Mouse (Mus musculus): ENCODE measurements at regions not wholly inside any gene's neighbourhood (a gene's known extent, or its start where the extent isn't known, plus 50 kb on each side); places are given as distances from the start of the nearest gene placed in this dataset.
A peak's percentile ranks its signal among the peaks of the same experiment; 100 is the strongest.

DNA sequence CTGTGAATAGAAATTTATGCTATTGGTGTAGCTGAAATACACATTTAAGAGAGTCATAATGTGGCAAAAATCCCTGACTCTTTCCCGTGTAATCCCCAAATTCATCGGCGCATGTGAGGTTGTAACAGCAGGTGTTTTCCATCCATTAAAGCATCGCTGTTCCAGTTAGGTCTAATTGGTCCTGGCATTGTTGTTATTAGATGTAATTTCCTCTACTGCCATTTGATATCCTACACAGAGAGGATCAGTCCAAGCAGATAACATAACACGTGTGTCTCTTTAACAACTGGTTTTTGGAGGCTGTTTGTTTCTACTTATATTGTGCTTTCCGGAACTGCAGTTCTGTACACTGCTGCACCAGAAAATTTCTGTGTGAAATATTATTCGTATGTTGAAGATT lies 101.8 kb downstream of the Vgll3 start:
- DNase-seq: no peak

DNA sequence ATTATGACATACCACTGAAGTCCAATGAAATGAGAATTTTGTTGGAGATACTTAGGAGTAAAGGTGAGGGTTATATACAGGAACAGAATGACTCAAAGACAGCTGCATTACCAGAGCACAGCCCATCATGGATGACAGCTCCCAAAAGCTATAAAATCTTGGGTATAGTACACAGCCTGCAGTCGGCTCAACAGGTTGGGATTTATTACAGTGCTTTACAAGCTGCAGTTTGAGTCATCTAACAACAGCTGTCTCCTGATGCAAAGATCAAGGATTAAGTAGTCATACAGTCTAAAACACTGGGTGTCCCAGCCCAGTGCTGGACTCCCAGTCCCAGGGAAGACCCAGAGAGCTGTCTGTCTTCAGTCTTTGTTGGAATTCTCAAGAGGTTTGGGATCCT lies 110.9 kb downstream of the Vgll3 start:
- DNase-seq: no peak

DNA sequence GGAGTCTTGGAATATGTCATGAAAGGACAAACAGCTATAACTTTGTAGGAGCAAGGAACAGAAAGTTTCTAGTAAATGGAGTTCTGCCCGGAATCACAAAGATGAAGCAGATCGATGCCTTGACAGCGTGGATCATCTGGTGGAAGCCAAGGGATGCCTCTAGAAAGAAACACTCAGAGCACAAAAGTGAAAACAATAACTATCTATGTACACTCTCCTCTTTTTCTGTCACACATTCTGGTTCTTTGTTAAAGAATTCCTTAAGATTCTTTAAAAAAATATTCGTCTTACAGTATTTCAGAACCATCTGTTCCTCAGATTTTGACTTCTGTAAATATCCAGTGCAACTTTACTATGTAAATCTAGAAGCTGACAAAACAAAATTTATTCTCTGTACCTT lies 148.8 kb downstream of the Vgll3 start:
- DNase-seq: no peak

DNA sequence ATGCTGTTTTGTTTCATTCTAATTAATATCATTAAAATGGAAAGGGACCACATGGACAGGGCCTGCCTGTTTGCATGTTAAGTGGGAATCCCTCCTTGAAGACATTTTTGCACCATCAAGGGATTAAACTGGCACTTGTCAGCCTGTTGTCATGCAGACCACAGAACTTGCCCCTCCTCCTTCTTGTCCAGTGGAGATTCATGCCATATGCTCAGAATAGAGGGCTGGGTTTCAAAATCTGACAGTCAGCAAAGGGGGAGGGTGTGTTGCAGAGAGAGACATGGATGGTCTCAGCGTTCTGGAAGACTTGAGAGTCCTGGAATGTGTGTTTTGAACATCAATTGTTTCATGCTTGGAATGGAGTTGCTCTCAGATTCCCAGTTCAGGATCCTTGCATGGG lies 149.2 kb downstream of the Vgll3 start:
- no peak for DNase-seq

DNA sequence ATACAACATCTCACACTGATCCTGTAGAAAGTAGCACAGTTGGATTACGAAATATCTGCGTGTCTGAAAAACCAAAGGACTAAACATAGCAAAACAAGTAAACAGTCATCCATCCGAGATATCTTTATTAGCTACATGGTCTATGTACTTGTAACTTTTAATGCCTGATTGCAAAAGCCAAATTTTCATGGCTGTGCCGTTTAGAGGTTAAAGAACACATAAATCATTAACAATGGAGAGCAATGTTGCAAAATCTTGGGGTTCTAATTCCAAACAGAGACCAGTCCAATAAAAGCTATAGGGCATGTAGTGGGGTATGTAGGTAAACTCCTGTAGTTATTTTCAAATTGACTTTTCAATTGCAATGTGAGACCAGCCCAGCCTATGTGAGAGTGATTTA lies 162.0 kb downstream of the Vgll3 start:
- no peak for DNase-seq

DNA sequence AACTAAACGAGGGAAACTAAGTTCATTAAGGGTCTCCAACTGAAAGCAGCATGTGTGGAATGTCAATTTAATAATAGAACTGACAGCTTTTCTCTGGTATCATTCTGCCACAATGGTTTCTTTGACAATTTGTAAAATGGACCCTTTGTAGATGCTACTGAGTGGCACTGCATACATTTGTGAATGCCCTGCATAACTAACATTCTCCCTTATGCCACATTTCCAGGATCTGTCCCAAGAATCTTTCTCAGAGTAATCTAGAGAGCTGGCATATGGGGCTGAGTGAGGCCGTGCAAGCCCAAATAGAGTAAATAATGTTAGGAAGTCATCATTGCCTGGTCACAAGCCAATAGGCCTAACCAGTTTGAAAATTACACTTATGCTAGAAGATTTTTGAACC lies 172.1 kb downstream of the Vgll3 start:
- no peak for DNase-seq

DNA sequence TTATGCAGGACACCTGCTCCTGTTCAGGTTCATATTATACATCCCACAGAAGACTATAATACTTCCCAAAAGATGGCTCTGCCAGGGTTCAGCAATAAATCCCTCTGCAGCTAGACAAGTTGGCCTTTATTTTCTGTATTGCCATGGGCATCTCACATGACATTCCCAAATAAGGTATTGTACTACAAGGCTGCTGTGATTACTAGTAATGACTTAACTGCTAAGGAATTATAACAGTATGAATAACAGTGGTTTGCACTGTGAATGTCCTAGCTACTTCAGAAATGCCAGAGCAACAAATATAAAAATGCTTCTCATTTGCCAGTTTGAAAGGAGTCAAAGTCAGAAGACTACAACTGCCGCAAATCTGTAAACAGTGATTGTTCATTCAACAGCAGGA lies 184.3 kb downstream of the Vgll3 start:
- no peak for DNase-seq

DNA sequence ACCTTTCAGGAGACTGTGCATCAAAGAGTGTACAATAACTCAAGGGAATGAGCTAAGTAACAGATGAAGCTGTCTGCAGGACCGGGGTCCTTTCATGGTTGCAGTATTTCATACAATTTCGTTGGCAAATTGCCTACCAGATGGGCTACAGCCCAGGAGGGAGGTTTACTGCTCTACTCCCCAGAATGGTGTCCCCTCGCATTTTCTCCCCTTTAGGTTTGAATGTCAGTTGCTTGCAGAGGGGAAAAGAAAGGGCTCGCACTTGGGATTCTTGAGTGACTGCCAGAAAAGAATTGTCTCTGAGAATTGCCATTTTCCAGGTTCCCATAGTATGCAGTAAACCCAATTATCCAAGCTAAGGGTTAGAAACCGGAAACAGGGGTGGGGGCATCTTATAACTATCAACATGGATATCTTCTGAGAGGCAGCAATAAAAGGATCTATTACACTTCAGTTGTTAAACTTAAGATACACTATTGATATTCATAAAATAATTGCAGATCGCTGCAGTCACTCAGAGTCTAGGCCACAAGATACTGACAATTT lies 185.7 kb downstream of the Vgll3 start:
- DNase-seq: no peak

DNA sequence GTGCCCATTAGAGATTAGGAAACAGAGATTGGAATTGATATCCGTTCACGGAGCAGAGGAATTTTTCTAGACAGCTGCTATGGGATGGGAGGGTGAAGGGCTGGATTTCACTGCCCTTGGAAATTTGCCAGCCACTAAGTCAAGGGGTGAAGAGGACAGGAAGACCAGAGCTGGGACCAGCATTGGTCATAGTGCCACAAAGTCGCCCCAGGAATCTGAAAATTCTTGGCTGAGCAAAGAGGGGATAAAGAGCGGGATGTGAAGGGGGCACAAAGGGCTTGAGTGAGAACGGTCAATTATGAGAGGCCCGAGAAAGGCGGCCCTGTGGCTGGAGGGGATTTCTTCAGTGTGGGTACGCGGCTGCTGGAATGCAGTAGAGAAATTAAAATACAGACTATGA lies 189.6 kb downstream of the Vgll3 start:
- DNase-seq: peak; percentile 6

DNA sequence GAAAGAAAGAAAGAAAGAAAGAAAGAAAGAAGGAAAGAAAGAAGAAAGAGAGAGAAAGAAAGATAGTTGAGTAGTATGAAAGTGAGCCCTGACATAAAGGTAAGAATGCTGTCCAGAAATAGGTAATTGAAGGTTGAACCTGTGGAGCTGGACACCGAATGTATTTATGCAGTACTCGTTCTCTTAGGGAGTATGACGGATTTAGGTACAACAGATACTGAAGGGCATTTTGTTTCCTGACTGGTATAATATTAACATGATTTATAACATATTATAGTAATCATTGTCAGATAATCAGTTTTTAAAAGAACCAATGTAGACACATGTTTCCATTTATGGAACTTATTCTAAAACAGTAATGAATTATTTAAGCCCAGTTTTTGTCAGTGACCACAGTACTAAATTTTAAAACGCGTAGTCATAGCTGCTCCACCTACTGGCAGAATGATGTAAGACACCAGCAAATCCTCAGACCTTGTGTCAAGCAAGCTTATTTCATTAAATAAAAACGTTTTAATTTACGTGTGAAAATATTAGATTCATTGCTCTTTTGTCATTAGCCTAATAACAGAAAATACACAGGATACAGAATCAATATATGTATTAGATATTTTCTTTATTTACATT lies 191.0 kb downstream of the Vgll3 start:
- peak; percentile 30 for DNase-seq

DNA sequence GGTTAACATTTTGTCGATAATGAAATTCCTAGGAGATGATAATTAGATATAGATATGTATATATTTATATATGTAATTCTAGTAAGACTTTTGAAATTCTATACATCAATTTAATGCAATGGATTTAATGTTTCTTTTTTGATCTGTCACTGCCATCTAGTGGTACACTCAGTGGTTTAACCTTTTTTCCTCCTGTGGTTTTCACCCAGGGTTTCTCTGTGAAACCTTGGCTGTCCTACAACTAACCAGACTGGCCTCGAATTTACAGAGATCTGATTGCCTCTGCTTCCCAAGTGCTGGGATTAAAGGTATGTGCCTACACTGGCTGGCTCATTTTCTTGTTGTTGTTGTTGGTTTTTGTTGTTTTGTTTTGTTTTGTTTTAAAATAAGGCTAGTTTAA lies 198.6 kb downstream of the Vgll3 start:
- DNase-seq: no peak

DNA sequence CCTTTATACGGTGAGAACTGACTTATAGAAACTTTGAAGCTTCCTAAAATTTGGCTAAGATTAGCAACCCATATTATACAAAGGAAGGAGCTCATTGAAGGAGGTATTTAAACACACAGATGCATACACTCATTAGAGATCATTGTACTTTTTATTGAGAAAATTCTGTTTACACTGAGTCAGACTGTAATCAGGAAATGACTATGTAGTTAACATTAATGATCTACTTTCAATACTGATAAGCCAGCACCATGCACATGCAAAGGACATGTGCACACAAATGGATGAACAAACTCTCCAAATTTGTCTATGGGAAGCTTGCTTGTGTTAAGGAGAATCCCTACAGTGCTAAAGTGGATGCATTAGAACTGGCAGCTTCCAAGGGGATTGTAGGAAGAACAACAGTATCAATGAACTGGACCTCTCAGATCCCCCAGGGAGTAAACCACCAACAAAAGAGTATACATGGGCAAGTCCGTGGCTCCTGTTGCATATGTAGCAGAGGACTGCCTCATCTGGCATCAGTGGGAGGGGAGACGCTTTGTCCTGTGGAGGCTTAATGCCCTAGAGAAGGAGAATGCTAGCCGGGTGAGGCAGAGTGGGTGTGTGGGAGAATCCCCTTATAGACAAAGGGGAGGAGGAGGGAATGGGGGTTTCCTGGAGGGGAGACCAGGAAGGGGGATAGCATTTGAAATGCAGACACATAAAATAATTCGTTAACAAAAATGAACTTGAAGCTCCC lies 200.0 kb downstream of the Vgll3 start:
- no peak for DNase-seq

DNA sequence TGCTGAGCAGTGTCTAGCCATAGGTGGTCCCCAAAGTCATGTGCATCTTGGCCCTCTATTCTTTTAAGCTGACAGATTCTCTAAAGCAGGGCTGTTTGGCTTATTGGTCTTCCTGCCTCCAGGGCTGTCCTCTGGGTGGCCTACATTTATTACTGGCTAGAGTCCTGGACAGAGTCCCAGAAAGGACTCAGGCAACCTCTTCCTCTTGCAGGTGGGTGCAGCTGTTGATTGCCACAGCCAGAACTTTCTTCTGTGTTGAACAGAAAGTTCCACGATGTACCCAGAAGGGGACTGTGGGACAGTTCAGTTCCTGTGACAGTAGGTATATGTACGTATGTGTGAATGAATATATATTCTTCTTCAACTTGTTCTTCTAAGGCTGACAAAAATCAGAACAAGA lies 202.0 kb downstream of the Vgll3 start:
- no peak for DNase-seq

DNA sequence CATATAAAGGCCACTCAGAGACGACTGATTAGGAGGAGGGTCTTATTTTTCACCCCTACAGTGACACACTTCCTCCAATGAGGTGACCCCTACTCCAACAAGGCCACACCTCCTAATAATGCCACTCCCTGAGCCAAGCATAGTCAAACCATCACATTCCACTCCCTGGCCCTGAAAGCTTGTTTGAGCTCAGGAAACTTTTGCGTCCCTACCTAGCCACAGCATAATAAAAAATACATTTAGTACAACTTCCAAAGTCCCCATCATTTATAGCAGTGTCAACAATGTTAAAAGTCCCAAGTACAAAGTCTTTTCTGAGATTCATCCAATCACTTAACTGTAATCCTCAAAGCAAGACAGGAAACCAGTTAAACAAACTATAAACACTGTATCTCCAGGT lies 208.3 kb downstream of the Vgll3 start:
- no peak for DNase-seq

Measured in kidney, postnatal 14 days (tissue).